Mouse (Mus musculus): Measurements from ENCODE around the gene Cnr2.

DNA sequence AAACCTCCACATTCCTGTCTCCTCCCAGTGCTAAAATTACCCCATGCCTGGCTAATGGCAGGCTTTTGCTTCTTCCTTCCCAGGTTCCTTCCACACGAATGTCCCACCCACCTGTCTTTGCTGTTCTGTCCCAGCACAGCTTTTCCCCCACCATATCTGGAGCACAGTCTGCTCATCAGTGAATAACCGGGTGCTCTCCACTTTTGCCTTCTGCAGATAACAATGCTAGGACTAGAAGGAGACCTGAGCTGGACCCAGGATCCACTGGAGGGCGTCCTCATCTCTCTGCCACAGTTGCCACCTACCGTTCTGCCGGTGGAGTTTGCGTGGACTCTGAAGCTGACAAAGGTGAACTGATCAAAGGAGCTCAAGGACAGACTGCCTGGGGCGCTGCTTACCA, 43.7 kb downstream of the Cnr2 start:
- no peak for TF ChIP-seq CTCF (IDR thresholded peaks at IDR 0.05; ENCODE audit: insufficient read depth, low read depth, low read length)
- no peak for TF ChIP-seq POLR2A (IDR thresholded peaks at IDR 0.05; ENCODE audit: insufficient read depth, low read depth, low read length)

Data from olfactory bulb, adult 2 months (tissue).